Mouse (Mus musculus) midbrain, embryonic 11.5 days (tissue): ENCODE data around the gene Efcab11. TPM values are rescaled to one million over a fixed set of nuclear protein-coding genes. Genes with fewer than 3 reads are reported as not detected.
A peak's percentile ranks its signal among the peaks of the same experiment; 100 is the strongest.

Experiments
- ATAC-seq: fragments of 200-750 bp; cut with Nextera tagmentation; 2 replicates; pipeline ENCODE4 v1.8.0; 2017; ENCODE audit warnings: moderate TSS enrichment, moderate library complexity; ENCODE audit not compliant: low FRiP score
- DNase-seq: peaks from one replicate; pipeline ENCODE4 v3.0.0; 2015; ENCODE audit warnings: low spot score; ENCODE audit errors: missing footprints
- H3K27ac ChIP-seq: fragments of 300-500 bp; sonication (generic); 2 replicates; pipeline ENCODE4 v1.5.1; 2014; ENCODE audit warnings: low read depth, low read length
- H3K27me3 ChIP-seq: fragments of 300-500 bp; sonication (generic); 2 replicates; pipeline ENCODE4 v1.6.1; 2014; ENCODE audit warnings: mild to moderate bottlenecking, low read length, moderate library complexity, mixed read lengths; ENCODE audit not compliant: control insufficient read depth, insufficient read depth
- H3K36me3 ChIP-seq: fragments of 300-500 bp; sonication (generic); 2 replicates; pipeline ENCODE4 v1.6.1; 2014; ENCODE audit warnings: mild to moderate bottlenecking, low read length, moderate library complexity, mixed read lengths; ENCODE audit not compliant: control insufficient read depth, insufficient read depth
- H3K4me1 ChIP-seq: fragments of 300-500 bp; sonication (generic); 2 replicates; pipeline ENCODE4 v1.6.1; 2014; ENCODE audit warnings: low read length; ENCODE audit not compliant: control insufficient read depth, insufficient read depth
- H3K4me2 ChIP-seq: fragments of 300-500 bp; sonication (generic); 2 replicates; pipeline ENCODE4 v1.6.1; 2014; ENCODE audit warnings: mild to moderate bottlenecking, moderate library complexity
- H3K4me3 ChIP-seq: fragments of 300-500 bp; sonication (generic); 2 replicates; pipeline ENCODE4 v1.5.1; 2014; ENCODE audit warnings: low read depth, low read length
- H3K9ac ChIP-seq: fragments of 300-500 bp; sonication (generic); 2 replicates; pipeline ENCODE4 v1.6.1; 2014; ENCODE audit warnings: low read length
- H3K9me3 ChIP-seq: fragments of 300-500 bp; sonication (generic); 2 replicates; pipeline ENCODE4 v1.6.1; 2016; ENCODE audit warnings: low read length; ENCODE audit not compliant: control insufficient read depth
- WGBS: fragments of 180-500 bp; shearing (Covaris S2); extraction: QIAGEN DNeasy Blood & Tissue Kit; methylation state at CpG from one replicate; pipeline ENCODE4 v1.1.7; 2014; 5-methylcytosine and 5-hydroxymethylcytosine counted together
- polyA plus RNA-seq: library from polyadenylated mRNA; unstranded; fragments of >200 nt; fragmentation: Nextera tagmentation; extraction: Ambion mirVana; gene quantifications from 2 replicates; pipeline ENCODE4 v1.2.1, GENCODE M21; 2014

The Efcab11 gene
- polyA plus RNA-seq, 1 experiment from 2014 or later: 23.8 TPM

DNA sequence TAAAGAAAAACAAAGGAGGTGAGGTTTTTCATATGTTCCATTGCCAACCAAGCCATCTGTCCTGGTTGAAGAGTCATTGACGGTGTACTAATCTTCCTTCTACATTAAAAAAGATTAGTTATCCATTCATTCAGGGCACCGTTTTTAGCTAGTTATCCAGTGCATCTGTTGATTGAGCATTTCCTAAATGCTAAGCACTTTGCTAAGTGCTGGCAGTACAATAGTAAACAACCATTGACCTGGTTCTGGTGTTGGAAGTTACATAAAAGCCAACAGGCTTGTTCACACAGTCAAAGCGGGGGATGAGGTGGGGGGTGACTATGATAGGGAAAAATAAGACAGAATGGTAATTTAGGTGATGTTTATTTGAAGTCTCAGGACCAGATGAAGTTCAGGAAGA is 35.4 kb upstream of the Efcab11 start:
- Histone ChIP-seq H3K9me3 (no peaks in the 10 kb centered on the region), H3K36me3 (no peaks in the 10 kb centered on the region; the same call in 1 of the 2 replicates), H3K4me1 (peaks cover 13% of the 10 kb centered on the region), H3K4me2 (no peak overlapping the region), H3K4me3 (no peak overlapping the region), H3K27me3 (no peaks in the 10 kb centered on the region; the same call in 1 of the 2 replicates), H3K27ac (no peak overlapping the region), H3K9ac (no peak overlapping the region)
- no peak for DNase-seq
- 92% methylated on average over 3 of the region's 3 CpGs for WGBS
- no peak for ATAC-seq

DNA sequence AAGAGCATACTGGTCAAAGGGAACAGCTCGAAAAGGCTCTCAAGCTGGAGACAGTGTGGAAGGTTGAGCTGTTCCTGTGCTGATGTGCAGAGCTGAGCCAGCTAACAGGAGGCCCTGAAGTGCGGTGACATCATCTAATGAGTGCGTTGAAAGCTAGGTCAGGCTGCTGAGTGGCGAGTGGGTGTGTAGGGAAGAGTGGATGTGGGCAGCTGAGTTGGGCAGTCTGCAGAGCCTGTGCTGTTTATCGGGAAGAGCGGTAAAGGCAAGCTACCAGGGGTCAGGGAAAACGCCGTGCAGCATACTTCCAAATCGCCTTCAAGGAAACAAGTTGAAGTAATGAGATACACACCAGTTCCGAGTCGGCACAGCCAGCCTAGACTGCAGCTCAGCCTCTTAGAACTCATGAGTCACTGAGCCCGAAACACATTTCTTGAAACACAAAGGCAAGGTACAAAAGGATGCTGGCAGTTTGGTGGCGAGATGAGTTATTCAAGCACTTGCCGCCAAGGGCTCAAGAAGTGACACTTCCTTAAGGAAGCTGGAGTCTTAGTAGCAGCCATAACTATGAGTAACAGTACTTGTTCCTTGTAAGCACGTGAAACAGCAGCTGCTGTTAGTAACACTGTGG is 33.7 kb upstream of the Efcab11 start:
- Histone ChIP-seq H3K4me3 (no peak overlapping the region), H3K9ac (no peak overlapping the region), H3K27ac (no peak overlapping the region), H3K36me3 (no peaks in the 10 kb centered on the region; the same call in 1 of the 2 replicates), H3K4me1 (peaks cover 4% of the 10 kb centered on the region; the same call in 1 of the 2 replicates), H3K4me2 (no peak overlapping the region), H3K27me3 (no peaks in the 10 kb centered on the region; the same call in 1 of the 2 replicates), H3K9me3 (no peaks in the 10 kb centered on the region)
- 88% methylated on average over 15 of the region's 15 CpGs for WGBS
- DNase-seq (no peak), ATAC-seq (no peak)

DNA sequence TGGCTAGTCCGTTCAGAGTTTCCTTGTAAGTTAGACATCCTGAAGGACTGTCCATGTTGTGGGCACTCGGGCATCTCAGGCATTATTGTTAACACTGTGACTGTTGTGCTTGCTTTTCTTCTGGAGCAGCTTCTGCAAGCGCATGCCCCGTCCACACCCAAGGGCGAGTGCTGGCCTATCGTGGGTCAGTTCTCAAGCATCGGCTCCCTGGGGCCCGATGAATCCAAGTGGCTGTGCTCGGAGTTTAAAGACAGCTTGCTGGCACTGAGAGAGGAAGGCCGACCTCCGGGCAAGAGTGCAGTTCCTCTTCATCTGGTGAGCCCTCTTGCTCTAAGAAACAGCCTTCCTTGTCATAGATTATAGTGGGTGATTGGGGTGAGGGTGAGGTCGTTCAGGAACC is 27.2 kb upstream of the Efcab11 start:
- WGBS: 91% methylated on average over 12 of the region's 12 CpGs

DNA sequence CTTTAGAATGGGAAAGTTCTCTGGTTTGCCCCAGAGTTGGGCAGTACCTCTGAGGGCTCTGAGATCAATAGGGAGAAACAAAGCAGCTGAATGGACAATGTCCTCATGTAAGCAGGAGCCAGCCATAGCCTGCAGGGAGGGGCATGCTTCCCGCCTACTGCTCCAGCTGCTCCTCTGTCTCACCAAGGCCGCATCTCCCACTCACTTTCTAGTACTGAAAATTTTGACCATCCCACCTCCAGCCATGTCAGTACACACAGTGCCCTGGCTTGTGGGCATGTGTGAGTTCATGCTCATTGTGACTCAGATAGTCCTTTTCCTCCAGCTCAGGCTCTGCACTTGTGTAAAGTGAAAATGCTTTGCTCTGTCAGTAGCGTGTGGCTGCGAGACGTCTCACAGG is 20.3 kb upstream of the Efcab11 start:
- H3K36me3 ChIP-seq: peaks cover 7% of the 10 kb centered on the region; the same call in 1 of the 2 replicates

More for the DNA sequence above, 27.2 kb upstream of the Efcab11 start:
- H3K4me1 ChIP-seq: no peaks in the 10 kb centered on the region
- H3K9ac ChIP-seq: no peak overlapping the region
- DNase-seq (no peak), ATAC-seq (no peak)
- peaks cover 7% of the 10 kb centered on the region for H3K36me3 ChIP-seq
- H3K4me2 ChIP-seq: no peak overlapping the region
- H3K4me3 ChIP-seq: no peak overlapping the region
- no peak overlapping the region for H3K27ac ChIP-seq
- no peaks in the 10 kb centered on the region for H3K9me3 ChIP-seq
- no peaks in the 10 kb centered on the region for H3K27me3 ChIP-seq

DNA sequence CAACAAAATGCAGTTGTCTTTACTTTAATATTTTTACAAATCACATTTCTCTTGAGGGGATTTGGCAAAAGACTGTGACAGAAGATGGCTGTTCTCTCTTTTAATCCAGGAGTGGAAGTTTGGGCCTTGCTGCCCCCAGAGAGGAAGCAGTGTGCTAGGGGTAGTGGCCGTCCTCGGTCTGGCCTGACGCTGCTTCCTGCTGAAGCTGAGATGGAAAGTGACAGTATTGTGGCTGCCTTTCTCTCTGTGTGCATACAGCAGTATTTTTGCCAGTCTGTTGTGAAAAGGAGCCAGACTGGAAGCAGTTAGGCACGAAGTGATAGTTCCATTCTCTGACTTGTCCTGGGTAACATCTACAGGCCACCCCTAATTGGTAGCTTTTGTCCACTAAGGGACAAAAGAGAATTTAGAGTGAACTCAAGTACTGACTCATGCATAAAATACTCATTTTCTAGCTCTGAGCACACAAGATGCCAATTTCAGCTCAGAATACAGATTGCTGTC is 18.7 kb upstream of the Efcab11 start:
- 87% methylated on average over 4 of the region's 4 CpGs for WGBS
- Histone ChIP-seq H3K9ac (no peak overlapping the region), H3K27me3 (no peaks in the 10 kb centered on the region), H3K9me3 (no peaks in the 10 kb centered on the region), H3K36me3 (peaks cover 8% of the 10 kb centered on the region), H3K27ac (no peak overlapping the region), H3K4me3 (no peak overlapping the region), H3K4me1 (no peaks in the 10 kb centered on the region), H3K4me2 (no peak overlapping the region)
- ATAC-seq: no peak
- no peak for DNase-seq

More for the DNA sequence above, 20.3 kb upstream of the Efcab11 start:
- Histone ChIP-seq H3K4me3 (no peak overlapping the region), H3K4me1 (no peaks in the 10 kb centered on the region), H3K27me3 (no peaks in the 10 kb centered on the region), H3K4me2 (no peak overlapping the region), H3K9me3 (no peaks in the 10 kb centered on the region), H3K9ac (no peak overlapping the region), H3K27ac (no peak overlapping the region)
- DNase-seq (no peak), ATAC-seq (no peak)
- 96% methylated on average over 5 of the region's 5 CpGs for WGBS

DNA sequence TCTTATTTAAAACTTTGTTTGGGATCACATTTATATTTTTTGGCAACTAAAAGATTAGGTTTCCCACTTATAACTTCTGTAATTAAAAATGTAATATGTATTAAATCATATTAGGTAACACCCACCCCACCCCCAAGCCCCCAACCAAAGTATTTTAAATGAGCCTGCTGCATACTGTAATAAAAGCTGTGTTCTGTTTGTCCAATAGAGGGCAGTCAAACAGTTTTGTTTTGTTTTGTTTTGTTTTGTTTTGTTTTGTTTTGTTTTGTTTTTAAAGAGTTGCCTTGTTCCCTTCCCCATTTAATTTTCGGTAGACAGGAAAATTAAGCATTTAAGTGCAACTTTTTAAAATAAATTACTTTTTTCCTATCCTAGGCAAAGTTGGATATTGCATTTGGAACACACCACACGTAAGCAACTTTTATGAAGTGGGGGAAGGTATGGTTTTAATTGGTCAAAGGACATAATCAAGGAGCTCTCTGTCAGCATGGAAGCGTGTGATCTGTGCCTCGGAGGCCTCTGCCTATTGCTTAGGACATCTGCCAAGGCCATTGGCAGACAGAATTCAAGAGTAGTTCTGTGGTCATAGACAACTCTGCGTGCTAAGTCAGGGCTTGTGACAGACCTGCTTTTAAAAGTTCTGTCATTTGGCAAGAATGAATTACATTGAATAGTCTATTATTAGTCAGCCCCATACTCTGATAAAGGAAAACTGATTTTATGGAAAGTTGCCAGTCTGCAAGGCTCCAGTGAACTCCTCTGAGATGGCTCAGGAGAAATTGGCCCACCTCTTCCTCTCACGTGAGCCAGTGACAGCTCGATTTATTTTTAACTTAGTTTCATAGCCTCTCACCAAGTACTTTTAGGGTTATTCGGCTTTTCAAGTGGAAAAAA is 18.0 kb upstream of the Efcab11 start:
- 91% methylated on average over 8 of the region's 8 CpGs for WGBS
- ATAC-seq (no peak), DNase-seq (no peak)
- Histone ChIP-seq H3K4me1 (no peaks in the 10 kb centered on the region), H3K4me3 (no peak overlapping the region), H3K27me3 (no peaks in the 10 kb centered on the region), H3K9me3 (no peaks in the 10 kb centered on the region), H3K27ac (no peak overlapping the region), H3K9ac (no peak overlapping the region), H3K36me3 (peaks cover 6% of the 10 kb centered on the region), H3K4me2 (no peak overlapping the region)

DNA sequence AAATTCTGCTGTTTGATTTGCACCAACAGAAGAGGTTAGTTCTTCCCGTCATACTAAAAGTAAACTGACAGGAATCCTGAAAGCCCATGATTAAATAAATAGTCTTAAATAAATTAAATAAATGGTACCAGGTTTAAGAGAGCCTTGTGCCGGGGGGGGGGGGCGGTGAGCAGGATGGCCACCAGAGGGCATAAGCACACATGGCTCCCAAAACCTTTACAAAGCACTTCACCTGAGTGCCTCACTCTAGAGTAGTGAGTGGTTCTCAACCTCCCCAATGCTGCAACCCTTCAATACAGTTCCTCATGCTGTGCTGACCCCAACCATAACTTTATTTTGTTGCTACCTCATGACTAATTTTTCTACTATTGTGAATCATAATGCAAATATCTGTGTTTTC is 15.8 kb upstream of the Efcab11 start:
- Histone ChIP-seq H3K27me3 (no peaks in the 10 kb centered on the region), H3K4me1 (no peaks in the 10 kb centered on the region), H3K9ac (no peak overlapping the region), H3K4me3 (no peak overlapping the region), H3K4me2 (no peak overlapping the region), H3K36me3 (peaks cover 13% of the 10 kb centered on the region), H3K9me3 (no peaks in the 10 kb centered on the region), H3K27ac (no peak overlapping the region)
- ATAC-seq: no peak
- 44% methylated on average over 3 of the region's 3 CpGs for WGBS
- DNase-seq: no peak

DNA sequence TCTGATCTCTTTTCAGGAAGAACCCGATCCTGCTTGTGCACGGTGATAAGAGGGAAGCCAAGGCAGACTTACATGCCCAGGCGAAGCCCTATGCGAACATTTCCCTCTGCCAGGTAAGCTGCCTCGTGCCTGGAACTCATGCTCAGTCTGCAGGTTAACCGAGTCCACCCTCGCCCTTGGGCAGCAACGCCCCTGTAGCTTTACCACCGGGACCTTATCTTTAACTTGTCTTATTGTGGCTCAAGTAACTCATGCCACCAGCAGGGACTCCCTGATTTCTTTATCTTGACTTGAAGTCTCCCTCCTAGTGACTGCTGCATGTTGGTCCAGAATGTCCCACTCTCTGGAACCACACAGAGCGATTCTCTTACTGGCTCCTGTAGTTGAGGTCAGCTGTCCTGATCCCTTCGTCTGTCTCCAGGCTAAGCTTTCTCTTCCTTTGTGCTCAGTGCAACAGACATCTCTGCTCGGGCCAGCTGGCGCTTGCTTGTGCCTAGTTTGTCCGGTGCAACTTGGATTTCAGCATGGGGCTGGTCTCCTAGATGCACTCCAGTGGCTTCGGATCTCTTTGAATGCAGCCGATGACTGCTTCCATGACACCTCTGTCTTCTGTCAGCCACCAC is 14.1 kb upstream of the Efcab11 start:
- no peak for DNase-seq
- ATAC-seq: no peak
- Histone ChIP-seq H3K27me3 (no peaks in the 10 kb centered on the region), H3K36me3 (peaks cover 18% of the 10 kb centered on the region), H3K4me1 (no peaks in the 10 kb centered on the region), H3K4me2 (no peak overlapping the region), H3K27ac (no peak overlapping the region), H3K4me3 (no peak overlapping the region), H3K9ac (no peak overlapping the region), H3K9me3 (no peaks in the 10 kb centered on the region)
- WGBS: 90% methylated on average over 16 of the region's 16 CpGs

DNA sequence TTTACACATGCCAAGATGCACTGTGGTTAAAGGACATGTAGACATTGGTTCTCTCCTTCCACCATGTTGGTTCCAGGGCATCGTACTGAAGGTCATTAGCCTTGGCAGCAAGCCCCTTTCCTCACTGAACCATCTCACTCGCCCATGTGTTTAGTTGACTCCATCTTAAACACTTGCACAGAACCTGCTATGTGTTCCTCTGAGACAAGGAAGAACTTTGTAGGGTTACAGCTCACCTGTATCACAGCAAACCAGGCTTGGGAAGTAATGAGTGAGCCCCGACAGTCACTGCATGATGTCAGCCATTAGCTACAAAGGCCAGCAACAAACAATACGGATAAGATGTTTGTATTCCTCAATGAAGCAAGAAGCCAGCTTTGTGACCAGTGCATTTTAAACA is 13.6 kb upstream of the Efcab11 start:
- no peaks in the 10 kb centered on the region for H3K9me3 ChIP-seq
- ATAC-seq (no peak), DNase-seq (peak; percentile 66)
- H3K36me3 ChIP-seq: peaks cover 18% of the 10 kb centered on the region
- H3K27me3 ChIP-seq: no peaks in the 10 kb centered on the region
- no peaks in the 10 kb centered on the region for H3K4me1 ChIP-seq
- WGBS: 93% methylated on average over 4 of the region's 4 CpGs
- H3K4me2 ChIP-seq: no peak overlapping the region
- H3K4me3 ChIP-seq: no peak overlapping the region
- no peak overlapping the region for H3K9ac ChIP-seq
- H3K27ac ChIP-seq: no peak overlapping the region
